Mouse (Mus musculus): ENCODE measurements around the gene Gm11627. TPM values are rescaled to one million over a fixed set of nuclear protein-coding genes. Genes with fewer than 3 reads are reported as not detected.

The Gm11627 gene
- total RNA-seq, 2 experiments from 2014 or later: 3.8 to 6.0 TPM

Other genes with a start within 250 kb of the Gm11627 start
- gene Slc4a1, start 213.3 kb downstream of the Gm11627 start, total RNA-seq (2021): under 1 TPM; 0.62 to 0.73 TPM
- gene Rundc3a, start 186.1 kb downstream of the Gm11627 start, total RNA-seq (2021): 100 to 1,000 TPM; 441 to 469 TPM
- 10 to 100 TPM; 58.8 to 64.8 TPM for gene Slc25a39, start 171.5 kb downstream of the Gm11627 start, total RNA-seq (2021)
- gene Grn, start 149.1 kb downstream of the Gm11627 start, total RNA-seq (2021): 10 to 100 TPM; 58.3 to 71.3 TPM
- 100 to 1,000 TPM; 108 to 120 TPM for gene Fam171a2, start 131.8 kb downstream of the Gm11627 start, total RNA-seq (2021)
- gene Itga2b, start 109.3 kb downstream of the Gm11627 start, total RNA-seq (2021): 1 to 10 TPM; 2.2 to 3.5 TPM
- 10 to 100 TPM; 46.6 to 55.7 TPM for gene Gpatch8, start 23.1 kb downstream of the Gm11627 start, total RNA-seq (2021)
- gene Fzd2, start 24.9 kb upstream of the Gm11627 start, total RNA-seq (2021): 10 to 100 TPM in 1 of 2 experiments, 1 to 10 TPM in 1; 9.3 to 11.3 TPM
- not detected for gene Meioc, start 84.3 kb upstream of the Gm11627 start, total RNA-seq (2021)
- gene Ccdc43, start 118.3 kb upstream of the Gm11627 start, total RNA-seq (2021): 10 to 100 TPM; 28.2 to 30.3 TPM
- 100 to 1,000 TPM; 118 to 139 TPM for gene Adam11, start 182.0 kb upstream of the Gm11627 start, total RNA-seq (2021)
- gene Gjc1, start 240.2 kb upstream of the Gm11627 start, total RNA-seq (2021): 1 to 10 TPM; 7.3 to 8.0 TPM

Measured in left cerebral cortex, postnatal 25 days (tissue).